Comparison of ENCODE assay signal across 8 mouse cellular contexts in the genomic region with DNA sequence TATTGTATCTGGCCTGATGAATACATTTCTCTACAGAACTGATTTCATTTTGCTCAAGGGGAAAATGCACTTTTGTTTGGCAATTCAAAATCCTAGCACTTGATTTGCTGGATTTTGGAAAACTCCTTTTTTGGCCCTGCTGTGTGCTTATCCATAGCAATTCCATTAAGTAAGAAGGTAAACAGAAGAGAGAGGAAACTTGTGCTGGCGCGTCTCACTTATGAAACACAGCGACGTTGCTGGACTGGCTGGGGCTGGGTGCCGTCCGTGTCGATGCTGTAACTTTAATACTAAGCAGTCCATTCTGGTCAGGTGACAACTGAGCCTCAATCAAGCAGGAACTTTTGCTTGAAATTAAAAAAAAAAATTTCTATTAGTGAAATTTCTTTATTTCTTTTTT. TPM values are rescaled to one million over a fixed set of nuclear protein-coding genes. Genes with fewer than 3 reads are reported as not detected.
DNase-seq lines count a peak whose midpoint lies in the region; ATAC-seq and TF ChIP-seq lines count a peak whose summit lies in the region.

No protein-coding gene starts in this region.

- 11% methylated on average over 7 of the region's 7 CpGs for WGBS in heart, adult 2 months
- WGBS in lung, adult 2 months: 4% methylated on average over 7 of the region's 7 CpGs

- H3K79me2 ChIP-seq in heart, adult 2 months (replicated peaks; ENCODE audit: control insufficient read depth, insufficient read depth, low read length): peaks cover 5% of the 10 kb centered on the region

- H3K36me3 ChIP-seq in heart, adult 2 months (ENCODE audit: control insufficient read depth, insufficient read depth, low read length): peaks cover 56% of the 10 kb centered on the region

- no peak for ATAC-seq in cerebellum, adult (ENCODE audit: insufficient number of reproducible peaks, low FRiP score, low TSS enrichment)

- peak overlapping the region; percentile 64 for H3K27ac ChIP-seq in heart, adult 2 months

- intact Hi-C loops in heart, postnatal 25 days (cut with DNase I): loop anchor here (5.0 to 10.0 kb wide), 2 partner anchors 422 to 1205 kb away; no protein-coding TSS in a partner anchor
- intact Hi-C loops in heart, adult 2 months (cut with DNase I): loop anchor here (10.0 kb wide), 1 partner anchor 925 kb away; no protein-coding TSS in a partner anchor

- no peak for TF ChIP-seq EP300 in heart, adult 2 months (IDR thresholded peaks at IDR 0.05; ENCODE audit: insufficient read depth, low read depth, low read length)

- no peaks in the 10 kb centered on the region for H3K27me3 ChIP-seq in heart, adult 2 months (ENCODE audit: control insufficient read depth, insufficient read depth, low read length)

- TF ChIP-seq POLR2A in heart, adult 2 months (IDR thresholded peaks at IDR 0.05; ENCODE audit: insufficient read depth, low read depth, low read length): no peak
- peak; percentile 39; the same call in 1 of the 2 replicates for TF ChIP-seq POLR2A in lung, adult 2 months (IDR thresholded peaks at IDR 0.05; ENCODE audit: borderline replicate concordance, extremely low read depth, low read depth, low read length)

- TF ChIP-seq CTCF in heart, adult 2 months (IDR thresholded peaks at IDR 0.05): no peak
- no peak for TF ChIP-seq CTCF in lung, adult 2 months (IDR thresholded peaks at IDR 0.05; ENCODE audit: insufficient read depth, low read length)

- peaks cover 16% of the 10 kb centered on the region for H3K4me1 ChIP-seq in heart, adult 2 months (ENCODE audit: control insufficient read depth, insufficient read depth, low read length)
- H3K4me1 ChIP-seq in lung, adult 2 months (ENCODE audit: control insufficient read depth, insufficient read depth, low read length): peaks cover 37% of the 10 kb centered on the region

- H3K9ac ChIP-seq in heart, adult 2 months (ENCODE audit: low read depth, low read length): no peak overlapping the region

- peak overlapping the region; percentile 19; the same call in 1 of the 2 replicates for H3K4me3 ChIP-seq in heart, adult 2 months
- no peak overlapping the region for H3K4me3 ChIP-seq in lung, adult 2 months (replicated peaks; ENCODE audit: extremely low read depth, low read depth, low read length)

- peak; percentile 98 for DNase-seq in heart, adult 11 months
- no peak for DNase-seq in heart, postnatal 25 days (ENCODE audit: low spot score)
- DNase-seq in adipocyte (ENCODE audit: low spot score): peak; percentile 76
- peak; percentile 55 to 62 for DNase-seq in heart, adult 2 months
- peak; percentile 47 for DNase-seq in lung, adult 2 months
- no peak for DNase-seq in natural killer cell, adult 2 months (ENCODE audit: low spot score in 2 of 2)
- DNase-seq in right cerebral cortex, postnatal 36 days (ENCODE audit: low spot score in 2 of 2): no peak

RNA-seq across cellular contexts. Expression of gene Klf6, which starts 8.6 kb away (rescaled TPM):
- total RNA-seq in heart, postnatal 25 days (2021): 10 to 100 TPM; 47.7 to 55.1 TPM
- 10 to 100 TPM; 51.8 to 55.8 TPM for total RNA-seq in heart, adult 2 months (2021)
- 13.7 and 23.1 TPM in 2 replicates for polyA plus RNA-seq in heart, adult 2 months (2012; rRNA removed)
- 39.5 and 44.8 TPM in 2 replicates for polyA plus RNA-seq in lung, adult 2 months (2012; rRNA removed)

Comparison
In these comparisons a context has a peak if more than half of its experiments do, and no peak if none do; other contexts are left out.
1. DNase-seq: peak in heart, adult 11 months (single experiment), adipocyte (single experiment), heart, adult 2 months (2 of 2) and lung, adult 2 months (single experiment); none in heart, postnatal 25 days (single experiment), natural killer cell, adult 2 months (0 of 2) and right cerebral cortex, postnatal 36 days (0 of 2).